Mouse (Mus musculus): ENCODE data around the gene Adcy1. TPM values are rescaled to one million over a fixed set of nuclear protein-coding genes. Genes with fewer than 3 reads are reported as not detected.

The Adcy1 gene
- polyA plus RNA-seq, 1 experiment from 2014 or later = 1.5 TPM

GRCm38 (mm10) chr11:7161502-7162174 lies 98.3 kb downstream of the Adcy1 start:
- peaks cover 21% of the 10 kb centered on the region for H3K4me1 ChIP-seq
- H3K27me3 ChIP-seq = no peaks in the 10 kb centered on the region
- no peak overlapping the region for H3K27ac ChIP-seq
- no peaks in the 10 kb centered on the region for H3K36me3 ChIP-seq
- H3K4me3 ChIP-seq (replicated peaks) = no peak overlapping the region
- no peak overlapping the region for H3K4me2 ChIP-seq
- ATAC-seq (replicated peaks; ENCODE audit: low FRiP score) = peak; percentile 59
- H3K9ac ChIP-seq = no peak overlapping the region
- WGBS = 79% methylated on average over 8 of the region's 8 CpGs
- H3K9me3 ChIP-seq (replicated peaks) = no peaks in the 10 kb centered on the region

- Histone ChIP-seq H3K27me3 (no peaks in the 10 kb centered on the region), H3K9ac (no peak overlapping the region), H3K4me2 (no peak overlapping the region), H3K27ac (no peak overlapping the region), H3K4me1 (peaks cover 20% of the 10 kb centered on the region), H3K9me3 (replicated peaks) (no peaks in the 10 kb centered on the region), H3K4me3 (replicated peaks) (no peak overlapping the region), H3K36me3 (no peaks in the 10 kb centered on the region)
- 66% methylated on average over 4 of the region's 4 CpGs for WGBS
- ATAC-seq (replicated peaks; ENCODE audit: low FRiP score) = no peak
Measured at GRCm38 (mm10) chr11:7164416-7164815, 101.1 kb downstream of the Adcy1 start.

GRCm38 (mm10) chr11:7169645-7170044 lies 106.4 kb downstream of the Adcy1 start:
- Histone ChIP-seq H3K27me3 (no peaks in the 10 kb centered on the region), H3K9me3 (replicated peaks) (no peaks in the 10 kb centered on the region), H3K4me3 (replicated peaks) (no peak overlapping the region), H3K4me1 (no peaks in the 10 kb centered on the region), H3K9ac (no peak overlapping the region), H3K36me3 (no peaks in the 10 kb centered on the region), H3K27ac (no peak overlapping the region), H3K4me2 (no peak overlapping the region)
- WGBS = 79% methylated on average over 1 of the region's 1 CpGs
- peak; percentile 41; the same call in 1 of the 2 replicates for ATAC-seq (replicated peaks; ENCODE audit: low FRiP score)

- no peak overlapping the region for H3K27ac ChIP-seq
- H3K4me3 ChIP-seq (replicated peaks) = no peak overlapping the region
- no peaks in the 10 kb centered on the region for H3K36me3 ChIP-seq
- 88% methylated on average over 6 of the region's 6 CpGs for WGBS
- no peak overlapping the region for H3K4me2 ChIP-seq
- no peaks in the 10 kb centered on the region for H3K9me3 ChIP-seq (replicated peaks)
- no peak overlapping the region for H3K9ac ChIP-seq
- no peaks in the 10 kb centered on the region for H3K27me3 ChIP-seq
- no peak for ATAC-seq (replicated peaks; ENCODE audit: low FRiP score)
- no peaks in the 10 kb centered on the region for H3K4me1 ChIP-seq
Measured at GRCm38 (mm10) chr11:7173664-7174063, 110.4 kb downstream of the Adcy1 start.

GRCm38 (mm10) chr11:7178724-7179123 lies 115.4 kb downstream of the Adcy1 start:
- no peaks in the 10 kb centered on the region for H3K36me3 ChIP-seq
- WGBS = 61% methylated on average over 4 of the region's 4 CpGs
- H3K4me3 ChIP-seq (replicated peaks) = no peak overlapping the region
- no peak for ATAC-seq (replicated peaks; ENCODE audit: low FRiP score)
- H3K4me2 ChIP-seq = no peak overlapping the region
- H3K27me3 ChIP-seq = no peaks in the 10 kb centered on the region
- H3K9ac ChIP-seq = no peak overlapping the region
- no peaks in the 10 kb centered on the region for H3K9me3 ChIP-seq (replicated peaks)
- no peak overlapping the region for H3K27ac ChIP-seq
- H3K4me1 ChIP-seq = no peaks in the 10 kb centered on the region

- Histone ChIP-seq H3K4me1 (no peaks in the 10 kb centered on the region), H3K36me3 (no peaks in the 10 kb centered on the region), H3K27ac (no peak overlapping the region), H3K9me3 (replicated peaks) (no peaks in the 10 kb centered on the region), H3K27me3 (no peaks in the 10 kb centered on the region), H3K4me3 (replicated peaks) (no peak overlapping the region), H3K9ac (no peak overlapping the region), H3K4me2 (no peak overlapping the region)
- WGBS = 64% methylated on average over 2 of the region's 2 CpGs
- no peak for ATAC-seq (replicated peaks; ENCODE audit: low FRiP score)
Measured at GRCm38 (mm10) chr11:7179276-7179675, 116.0 kb downstream of the Adcy1 start.

GRCm38 (mm10) chr11:7182409-7183042 lies 119.2 kb downstream of the Adcy1 start:
- Histone ChIP-seq H3K4me3 (replicated peaks) (no peak overlapping the region), H3K27me3 (no peaks in the 10 kb centered on the region), H3K27ac (no peak overlapping the region), H3K9me3 (replicated peaks) (no peaks in the 10 kb centered on the region), H3K36me3 (no peaks in the 10 kb centered on the region), H3K9ac (no peak overlapping the region), H3K4me1 (no peaks in the 10 kb centered on the region), H3K4me2 (no peak overlapping the region)
- ATAC-seq (replicated peaks; ENCODE audit: low FRiP score) = no peak
- WGBS = 62% methylated on average over 8 of the region's 8 CpGs

- Histone ChIP-seq H3K27me3 (no peaks in the 10 kb centered on the region), H3K36me3 (no peaks in the 10 kb centered on the region), H3K9me3 (replicated peaks) (no peaks in the 10 kb centered on the region), H3K4me1 (no peaks in the 10 kb centered on the region), H3K4me2 (no peak overlapping the region), H3K9ac (no peak overlapping the region), H3K27ac (no peak overlapping the region), H3K4me3 (replicated peaks) (no peak overlapping the region)
- no peak for ATAC-seq (replicated peaks; ENCODE audit: low FRiP score)
- 62% methylated on average over 1 of the region's 1 CpGs for WGBS
Measured at GRCm38 (mm10) chr11:7184420-7184819, 121.1 kb downstream of the Adcy1 start.

- Histone ChIP-seq H3K4me2 (no peak overlapping the region), H3K9me3 (replicated peaks) (no peaks in the 10 kb centered on the region), H3K4me3 (replicated peaks) (no peak overlapping the region), H3K27me3 (no peaks in the 10 kb centered on the region), H3K4me1 (no peaks in the 10 kb centered on the region), H3K9ac (no peak overlapping the region), H3K27ac (no peak overlapping the region), H3K36me3 (no peaks in the 10 kb centered on the region)
- 65% methylated on average over 8 of the region's 8 CpGs for WGBS
- no peak for ATAC-seq (replicated peaks; ENCODE audit: low FRiP score)
Measured at GRCm38 (mm10) chr11:7187472-7187871, 124.2 kb downstream of the Adcy1 start.

- no peaks in the 10 kb centered on the region for H3K9me3 ChIP-seq (replicated peaks)
- no peaks in the 10 kb centered on the region for H3K4me1 ChIP-seq
- 90% methylated on average over 13 of the region's 13 CpGs for WGBS
- H3K27me3 ChIP-seq = no peaks in the 10 kb centered on the region
- ATAC-seq (replicated peaks; ENCODE audit: low FRiP score) = no peak
- H3K4me3 ChIP-seq (replicated peaks) = no peak within 1 kb of the TSS
- no peak within 1 kb of the TSS for H3K4me2 ChIP-seq
- no peak within 1 kb of the TSS for H3K27ac ChIP-seq
- no peak within 1 kb of the TSS for H3K9ac ChIP-seq
- no peaks in the 10 kb centered on the region for H3K36me3 ChIP-seq
Measured at GRCm38 (mm10) chr11:7188469-7188868, 125.2 kb downstream of the Adcy1 start, which contains the start of gene Gm11985. Gene Gm11985, minus strand, starts transcription at chr11:7188569.

- Histone ChIP-seq H3K36me3 (no peaks in the 10 kb centered on the region), H3K27ac (no peak overlapping the region), H3K4me2 (no peak overlapping the region), H3K4me3 (replicated peaks) (no peak overlapping the region), H3K27me3 (no peaks in the 10 kb centered on the region), H3K4me1 (peaks cover 18% of the 10 kb centered on the region), H3K9me3 (replicated peaks) (no peaks in the 10 kb centered on the region), H3K9ac (no peak overlapping the region)
- no peak for ATAC-seq (replicated peaks; ENCODE audit: low FRiP score)
- WGBS = 48% methylated on average over 6 of the region's 6 CpGs
Measured at GRCm38 (mm10) chr11:7192710-7193109, 129.4 kb downstream of the Adcy1 start.

GRCm38 (mm10) chr11:7193134-7193533 lies 129.8 kb downstream of the Adcy1 start:
- H3K4me1 ChIP-seq = peaks cover 22% of the 10 kb centered on the region
- H3K9ac ChIP-seq = no peak overlapping the region
- no peak for ATAC-seq (replicated peaks; ENCODE audit: low FRiP score)
- H3K36me3 ChIP-seq = no peaks in the 10 kb centered on the region
- no peak overlapping the region for H3K4me2 ChIP-seq
- no peaks in the 10 kb centered on the region for H3K9me3 ChIP-seq (replicated peaks)
- 52% methylated on average over 9 of the region's 9 CpGs for WGBS
- H3K27me3 ChIP-seq = no peaks in the 10 kb centered on the region
- H3K4me3 ChIP-seq (replicated peaks) = no peak overlapping the region
- H3K27ac ChIP-seq = no peak overlapping the region

Data from kidney, embryonic 15.5 days (tissue).